Mouse (Mus musculus) MEL (cell line): ENCODE data around the gene Trim3. TPM values are rescaled to one million over a fixed set of nuclear protein-coding genes. Genes with fewer than 3 reads are reported as not detected.

Experiments used
- DNase-seq: peaks from one replicate; pipeline ENCODE4 v3.0.0; 2011; ENCODE audit warnings: low read depth, low spot score
- H3K27ac ChIP-seq: 2 replicates; pipeline ENCODE4 v1.5.1; 2012; ENCODE audit warnings: low read depth, mild to moderate bottlenecking, control low read depth, low read length, moderate library complexity; ENCODE audit not compliant: control insufficient read depth
- H3K27me3 ChIP-seq, 2 experiments: fragments of 150-350 bp in 1 of 2; sonication (generic) in 1 of 2; 2 replicates each; pipeline ENCODE4 v1.6.1; 2012; ENCODE audit warnings: low read length in 2 of 2, mild to moderate bottlenecking in 2 of 2, improper control_type of control experiment in 1 of 2, moderate library complexity in 1 of 2; ENCODE audit not compliant: insufficient read depth in 2 of 2, control insufficient read depth in 1 of 2
- H3K36me3 ChIP-seq, 2 experiments: 2 replicates each; pipeline ENCODE4 v1.6.1; 2012 to 2014; ENCODE audit warnings: low read length in 2 of 2, improper control_type of control experiment in 1 of 2, inconsistent platforms in 1 of 2, mild to moderate bottlenecking in 1 of 2; ENCODE audit not compliant: insufficient read depth in 2 of 2, control insufficient read depth in 1 of 2
- H3K4me1 ChIP-seq, 2 experiments: fragments of 150-350 bp in 1 of 2; sonication (generic) in 1 of 2; 2 replicates each; pipeline ENCODE4 v1.6.1; 2012; ENCODE audit warnings: low read length in 2 of 2, improper control_type of control experiment in 1 of 2, mild to moderate bottlenecking in 1 of 2; ENCODE audit not compliant: insufficient read depth in 2 of 2, control insufficient read depth in 1 of 2
- H3K4me3 ChIP-seq, 2 experiments: fragments of 150-350 bp in 1 of 2; sonication (generic) in 1 of 2; 2 replicates each; pipeline ENCODE4 v1.5.1; 2012; ENCODE audit warnings: low read depth in 2 of 2, low read length in 2 of 2, mild to moderate bottlenecking in 2 of 2, moderate library complexity in 2 of 2, control low read depth in 1 of 2, improper control_type of control experiment in 1 of 2; ENCODE audit not compliant: control insufficient read depth in 1 of 2, insufficient read depth in 1 of 2
- H3K79me2 ChIP-seq: 2 replicates; pipeline ENCODE4 v1.6.1; 2012; ENCODE audit warnings: mild to moderate bottlenecking, low read length, moderate library complexity; ENCODE audit not compliant: control insufficient read depth, poor library complexity, insufficient read depth
- H3K9ac ChIP-seq: 2 replicates; pipeline ENCODE4 v1.6.1; 2012; ENCODE audit warnings: low read depth, mild to moderate bottlenecking, control low read depth, low read length, moderate library complexity; ENCODE audit not compliant: control insufficient read depth, poor library complexity, severe bottlenecking
- H3K9me3 ChIP-seq: fragments of 150-350 bp; sonication (generic); replicated peaks from 2 replicates; pipeline ENCODE4 v1.6.1; 2012; ENCODE audit warnings: mild to moderate bottlenecking, low read length, improper control_type of control experiment, moderate library complexity; ENCODE audit not compliant: insufficient read depth
- BHLHE40 ChIP-seq: IDR thresholded peaks from 2 replicates; pipeline ENCODE4 v1.6.1; 2012; ENCODE audit warnings: low read depth, mild to moderate bottlenecking, inconsistent platforms, low read length, improper control_type of control experiment, borderline replicate concordance
- CHD1 ChIP-seq: IDR thresholded peaks from 2 replicates; pipeline ENCODE4 v1.6.1; 2012; ENCODE audit warnings: low read depth, mild to moderate bottlenecking, inconsistent platforms, low read length, improper control_type of control experiment
- CHD2 ChIP-seq: IDR thresholded peaks from 2 replicates; pipeline ENCODE4 v1.6.1; 2011; ENCODE audit warnings: low read length, improper control_type of control experiment
- CTCF ChIP-seq, 3 experiments: IDR thresholded peaks in 2 of 3; conservative IDR thresholded peaks in 1 of 3; 2 replicates each; pipeline ENCODE4 v1.5.1; 2011 to 2012; ENCODE audit warnings: low read length in 3 of 3, low read depth in 2 of 3, mild to moderate bottlenecking in 2 of 3, improper control_type of control experiment in 1 of 3, inconsistent platforms in 1 of 3, mixed read lengths in 1 of 3, moderate library complexity in 1 of 3; ENCODE audit not compliant: control insufficient read depth in 1 of 3, insufficient read depth in 1 of 3, poor library complexity in 1 of 3, severe bottlenecking in 1 of 3
- E2F4 ChIP-seq: IDR thresholded peaks from 2 replicates; pipeline ENCODE4 v1.6.1; 2011; ENCODE audit warnings: low read depth, low read length, improper control_type of control experiment, borderline replicate concordance
- ETS1 ChIP-seq: IDR thresholded peaks from 2 replicates; pipeline ENCODE4 v1.6.1; 2012; ENCODE audit warnings: low read depth, mild to moderate bottlenecking, inconsistent platforms, low read length, improper control_type of control experiment, moderate library complexity
- JUND ChIP-seq: IDR thresholded peaks from 2 replicates; pipeline ENCODE4 v1.6.1; 2011; ENCODE audit warnings: low read depth, mild to moderate bottlenecking, improper control_type of control experiment, low read length
- KAT2A ChIP-seq: conservative IDR thresholded peaks from 2 replicates; pipeline ENCODE4 v1.6.1; 2012; ENCODE audit warnings: low read depth, low read length, improper control_type of control experiment, inconsistent platforms
- MAZ ChIP-seq: IDR thresholded peaks from 2 replicates; pipeline ENCODE4 v1.6.1; 2012; ENCODE audit warnings: low read depth, mild to moderate bottlenecking, inconsistent platforms, low read length, improper control_type of control experiment
- MYB ChIP-seq: IDR thresholded peaks from 2 replicates; pipeline ENCODE4 v1.6.1; 2011; ENCODE audit warnings: mild to moderate bottlenecking, low read depth, low read length, improper control_type of control experiment
- MYC ChIP-seq: IDR thresholded peaks from 2 replicates; pipeline ENCODE4 v1.6.1; 2011; ENCODE audit warnings: low read depth, mild to moderate bottlenecking, low read length, improper control_type of control experiment, moderate library complexity
- NELFE ChIP-seq: IDR thresholded peaks from 2 replicates; pipeline ENCODE4 v1.6.1; 2011; ENCODE audit warnings: low read depth, low read length, improper control_type of control experiment
- POLR2A ChIP-seq, 2 experiments: IDR thresholded peaks; 2 replicates each; pipeline ENCODE4 v1.6.1; 2011 to 2012; ENCODE audit warnings: low read length in 2 of 2, mild to moderate bottlenecking in 2 of 2, control low read depth in 1 of 2, improper control_type of control experiment in 1 of 2, low read depth in 1 of 2, moderate library complexity in 1 of 2; ENCODE audit not compliant: control insufficient read depth in 1 of 2, insufficient read depth in 1 of 2, poor library complexity in 1 of 2
- POLR2AphosphoS5 ChIP-seq: IDR thresholded peaks from 2 replicates; pipeline ENCODE4 v1.6.1; 2012; ENCODE audit warnings: low read depth, borderline replicate concordance, mild to moderate bottlenecking, inconsistent platforms, low read length, moderate library complexity, mixed read lengths
- RAD21 ChIP-seq: IDR thresholded peaks from 2 replicates; pipeline ENCODE4 v1.6.1; 2011; ENCODE audit warnings: mild to moderate bottlenecking, low read depth, low read length, improper control_type of control experiment
- RCOR1 ChIP-seq: IDR thresholded peaks from 2 replicates; pipeline ENCODE4 v1.6.1; 2012; ENCODE audit warnings: low read depth, mild to moderate bottlenecking, inconsistent platforms, low read length, improper control_type of control experiment
- SIN3A ChIP-seq: IDR thresholded peaks from 2 replicates; pipeline ENCODE4 v1.6.1; 2012; ENCODE audit warnings: low read length, improper control_type of control experiment, inconsistent platforms
- TCF12 ChIP-seq: IDR thresholded peaks from 2 replicates; pipeline ENCODE4 v1.6.1; 2014; ENCODE audit warnings: low read depth, mild to moderate bottlenecking, inconsistent platforms, low read length, improper control_type of control experiment, moderate library complexity
- ZMIZ1 ChIP-seq: IDR thresholded peaks from 2 replicates; pipeline ENCODE4 v1.6.1; 2012; ENCODE audit warnings: low read depth, mild to moderate bottlenecking, inconsistent platforms, low read length, improper control_type of control experiment, moderate library complexity
- ZNF384 ChIP-seq: IDR thresholded peaks from 2 replicates; pipeline ENCODE4 v1.6.1; 2012; ENCODE audit warnings: low read depth, mild to moderate bottlenecking, inconsistent platforms, low read length, improper control_type of control experiment
- polyA plus RNA-seq, 2 experiments: library from polyadenylated mRNA; stranded (reverse) in 1 of 2; unstranded in 1 of 2; fragments of >175 nt in 1 of 2; fragments of >200 nt in 1 of 2; gene quantifications; 2 replicates each; pipeline versions ENCODE4 v1.2.1 to v1.2.4; 2012; ENCODE audit warnings: low replicate concordance in 2 of 2, low read depth in 1 of 2; ENCODE audit not compliant: insufficient read length in 2 of 2, insufficient read depth in 1 of 2, missing spikeins in 1 of 2
- total RNA-seq: library from RNA; depleted of rRNA; stranded (reverse); fragments of 300-350 nt; gene quantifications from 2 replicates; pipeline ENCODE4 v1.2.3, GENCODE M21; 2012

Gene Trim3
- total and polyA plus RNA-seq, 3 experiments = 7.0 to 15.4 TPM; not detected in 1

- no peak for TF ChIP-seq RAD21
- TF ChIP-seq TCF12 = peak; percentile 53; the same call in 1 of the 2 replicates
These were observed 7.0 kb upstream of the Trim3 start, which contains the start of the genes Arfip2 and Gm45799 (continued) for GRCm38 (mm10) chr7:105640233-105640893.

- Histone ChIP-seq H3K27me3 (no peaks in the 10 kb centered on the region), H3K79me2 (peaks cover 27% of the 10 kb centered on the region), H3K4me3 (peak within 1 kb of the TSS; percentile 84 to 89), H3K36me3 (peaks cover 0 to 24% of the 10 kb centered on the region in 2 experiments; a peak in 2 of 4 replicates), H3K9me3 (no peaks in the 10 kb centered on the region), H3K9ac (peak within 1 kb of the TSS; percentile 90), H3K4me1 (peaks cover 5 to 21% of the 10 kb centered on the region in 2 experiments; a peak in 3 of 4 replicates)
- no peak for DNase-seq
- TF ChIP-seq POLR2A (IDR thresholded peaks at IDR 0.05; ENCODE audit: control insufficient read depth in 1 of 2, insufficient read depth in 1 of 2, low read depth in 1 of 2, low read length in 2 of 2, poor library complexity in 1 of 2) (no peak), ETS1 (no peak), CTCF (IDR thresholded peaks at IDR 0.05 in 2 of 3, conservative IDR thresholded peaks at IDR 0.05 in 1 of 3; ENCODE audit: control insufficient read depth in 1 of 3, insufficient read depth in 1 of 3, low read depth in 2 of 3, low read length in 3 of 3, poor library complexity in 1 of 3, severe bottlenecking in 1 of 3) (no peak), BHLHE40 (no peak), SIN3A (no peak), MAZ (no peak)
- TF ChIP-seq, all 39 proteins: peak for 0
- peak within 1 kb of the TSS; percentile 86 for H3K27ac ChIP-seq
These were observed 6.4 kb upstream of the Trim3 start, which contains the start of gene Timm10b for GRCm38 (mm10) chr7:105639756-105640155. Timm10b (plus strand) TSS chr7:105640056.

- Histone ChIP-seq H3K79me2 (peaks cover 27% of the 10 kb centered on the region), H3K9me3 (no peaks in the 10 kb centered on the region), H3K9ac (peak overlapping the region; percentile 83), H3K27me3 (no peaks in the 10 kb centered on the region), H3K4me3 (peak overlapping the region; percentile 74 to 88), H3K36me3 (peaks cover 0 to 27% of the 10 kb centered on the region in 2 experiments; a peak in 2 of 4 replicates), H3K4me1 (peaks cover 5 to 25% of the 10 kb centered on the region in 2 experiments; a peak in 3 of 4 replicates), H3K27ac (no peak overlapping the region)
- no peak for DNase-seq
- no peak for TF ChIP-seq ZMIZ1
- TF ChIP-seq CHD1 = no peak
- TF ChIP-seq CHD2 = no peak
- TF ChIP-seq KAT2A = no peak
- no peak for TF ChIP-seq MYB
- TF ChIP-seq MYC = no peak
- no peak for TF ChIP-seq ETS1
- no peak for TF ChIP-seq NELFE
- no peak for TF ChIP-seq POLR2AphosphoS5
- TF ChIP-seq RCOR1 = no peak
- TF ChIP-seq E2F4 = no peak
- TF ChIP-seq JUND = no peak
- TF ChIP-seq ZNF384 = no peak
These were observed 5.9 kb upstream of the Trim3 start for GRCm38 (mm10) chr7:105639304-105639703.
